Mouse (Mus musculus): ENCODE results near the gene Gm42791. TPM values are rescaled to one million over a fixed set of nuclear protein-coding genes. Genes with fewer than 3 reads are reported as not detected.
A peak's percentile ranks its signal among the peaks of the same experiment; 100 is the strongest.

The Gm42791 gene
- total and polyA plus RNA-seq, 2 experiments, result not detected

GRCm38 (mm10) chr5:148983108-148983664 lies 11.8 kb downstream of the Gm42791 start:
- Histone ChIP-seq H3K27ac (replicated peaks; ENCODE audit: insufficient read depth, low read depth, low read length) (no peak overlapping the region), H3K4me1 (ENCODE audit: control insufficient read depth, insufficient read depth, low read length) (peaks cover 5% of the 10 kb centered on the region; the same call in 1 of the 2 replicates), H3K79me2 (ENCODE audit: control insufficient read depth, insufficient read depth, low read length) (no peaks in the 10 kb centered on the region), H3K4me3 (ENCODE audit: insufficient read depth, low read depth, low read length) (no peak overlapping the region), H3K9ac (ENCODE audit: low read depth, low read length) (no peak overlapping the region), H3K36me3 (ENCODE audit: control insufficient read depth, insufficient read depth, low read length) (no peaks in the 10 kb centered on the region), H3K27me3 (ENCODE audit: control insufficient read depth, insufficient read depth, low read length) (no peaks in the 10 kb centered on the region)
- TF ChIP-seq CTCF (IDR thresholded peaks at IDR 0.05; ENCODE audit: low read depth, low read length) (0 out of 2 replicates have a peak, but pooled peaks have one; percentile 5), POLR2A (IDR thresholded peaks at IDR 0.05; ENCODE audit: extremely low read depth, insufficient read depth, low read length) (no peak)
- WGBS, result 82% methylated on average over 11 of the region's 12 CpGs
- DNase-seq (ENCODE audit: extremely low read depth, low read depth, low spot score), result no peak

GRCm38 (mm10) chr5:148982396-148982795 lies 12.6 kb downstream of the Gm42791 start:
- 32% methylated on average over 7 of the region's 7 CpGs for WGBS
- H3K27ac ChIP-seq (replicated peaks; ENCODE audit: insufficient read depth, low read depth, low read length), result no peak overlapping the region
- H3K4me1 ChIP-seq (ENCODE audit: control insufficient read depth, insufficient read depth, low read length), result peaks cover 13% of the 10 kb centered on the region
- no peak for TF ChIP-seq POLR2A (IDR thresholded peaks at IDR 0.05; ENCODE audit: extremely low read depth, insufficient read depth, low read length)
- no peak for TF ChIP-seq CTCF (IDR thresholded peaks at IDR 0.05; ENCODE audit: low read depth, low read length)
- DNase-seq (ENCODE audit: extremely low read depth, low read depth, low spot score), result peak; percentile 67
- no peaks in the 10 kb centered on the region for H3K27me3 ChIP-seq (ENCODE audit: control insufficient read depth, insufficient read depth, low read length)
- H3K4me3 ChIP-seq (ENCODE audit: insufficient read depth, low read depth, low read length), result no peak overlapping the region
- H3K36me3 ChIP-seq (ENCODE audit: control insufficient read depth, insufficient read depth, low read length), result no peaks in the 10 kb centered on the region
- H3K9ac ChIP-seq (ENCODE audit: low read depth, low read length), result no peak overlapping the region
- H3K79me2 ChIP-seq (ENCODE audit: control insufficient read depth, insufficient read depth, low read length), result no peaks in the 10 kb centered on the region

DNA sequence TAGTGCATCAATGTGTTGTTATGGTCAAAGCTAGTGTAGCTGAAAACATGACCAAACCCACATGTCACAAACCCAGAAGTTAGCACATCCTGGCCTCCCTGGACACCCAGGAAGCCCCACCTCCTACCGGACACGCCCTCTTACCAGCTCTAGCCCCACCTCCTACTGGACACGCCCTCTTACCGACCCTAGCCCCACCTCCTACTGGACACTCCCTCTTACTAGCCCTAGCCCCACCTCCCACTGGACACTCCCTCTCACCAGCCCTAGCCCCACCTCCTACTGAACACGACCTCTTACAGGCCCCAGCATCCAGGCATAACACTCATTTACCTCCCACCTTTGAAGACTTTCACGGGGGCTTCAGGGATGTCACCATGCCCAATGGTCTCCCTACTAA lies 14.3 kb downstream of the Gm42791 start:
- Histone ChIP-seq H3K36me3 (ENCODE audit: control insufficient read depth, insufficient read depth, low read length) (no peaks in the 10 kb centered on the region), H3K9ac (ENCODE audit: low read depth, low read length) (no peak overlapping the region), H3K27ac (replicated peaks; ENCODE audit: insufficient read depth, low read depth, low read length) (no peak overlapping the region), H3K27me3 (ENCODE audit: control insufficient read depth, insufficient read depth, low read length) (no peaks in the 10 kb centered on the region), H3K4me1 (ENCODE audit: control insufficient read depth, insufficient read depth, low read length) (peaks cover 13% of the 10 kb centered on the region), H3K79me2 (ENCODE audit: control insufficient read depth, insufficient read depth, low read length) (no peaks in the 10 kb centered on the region), H3K4me3 (ENCODE audit: insufficient read depth, low read depth, low read length) (no peak overlapping the region)
- peak; percentile 82 for DNase-seq (ENCODE audit: extremely low read depth, low read depth, low spot score)
- WGBS, result 54% methylated on average over 6 of the region's 6 CpGs
- TF ChIP-seq CTCF (IDR thresholded peaks at IDR 0.05; ENCODE audit: low read depth, low read length) (no peak), POLR2A (IDR thresholded peaks at IDR 0.05; ENCODE audit: extremely low read depth, insufficient read depth, low read length) (no peak)

- 25% methylated on average over 18 of the region's 18 CpGs for WGBS
- Histone ChIP-seq H3K27me3 (ENCODE audit: control insufficient read depth, insufficient read depth, low read length) (no peaks in the 10 kb centered on the region), H3K4me3 (ENCODE audit: insufficient read depth, low read depth, low read length) (no peak overlapping the region), H3K27ac (replicated peaks; ENCODE audit: insufficient read depth, low read depth, low read length) (peak overlapping the region; percentile 92), H3K4me1 (ENCODE audit: control insufficient read depth, insufficient read depth, low read length) (peaks cover 13% of the 10 kb centered on the region), H3K36me3 (ENCODE audit: control insufficient read depth, insufficient read depth, low read length) (no peaks in the 10 kb centered on the region), H3K9ac (ENCODE audit: low read depth, low read length) (peak overlapping the region; percentile 38; the same call in 1 of the 2 replicates), H3K79me2 (ENCODE audit: control insufficient read depth, insufficient read depth, low read length) (no peaks in the 10 kb centered on the region)
- TF ChIP-seq POLR2A (IDR thresholded peaks at IDR 0.05; ENCODE audit: extremely low read depth, insufficient read depth, low read length) (no peak), CTCF (IDR thresholded peaks at IDR 0.05; ENCODE audit: low read depth, low read length) (no peak)
- peak; percentile 100 for DNase-seq (ENCODE audit: extremely low read depth, low read depth, low spot score)
Measured at GRCm38 (mm10) chr5:148978458-148979165, 16.3 kb downstream of the Gm42791 start.

DNA sequence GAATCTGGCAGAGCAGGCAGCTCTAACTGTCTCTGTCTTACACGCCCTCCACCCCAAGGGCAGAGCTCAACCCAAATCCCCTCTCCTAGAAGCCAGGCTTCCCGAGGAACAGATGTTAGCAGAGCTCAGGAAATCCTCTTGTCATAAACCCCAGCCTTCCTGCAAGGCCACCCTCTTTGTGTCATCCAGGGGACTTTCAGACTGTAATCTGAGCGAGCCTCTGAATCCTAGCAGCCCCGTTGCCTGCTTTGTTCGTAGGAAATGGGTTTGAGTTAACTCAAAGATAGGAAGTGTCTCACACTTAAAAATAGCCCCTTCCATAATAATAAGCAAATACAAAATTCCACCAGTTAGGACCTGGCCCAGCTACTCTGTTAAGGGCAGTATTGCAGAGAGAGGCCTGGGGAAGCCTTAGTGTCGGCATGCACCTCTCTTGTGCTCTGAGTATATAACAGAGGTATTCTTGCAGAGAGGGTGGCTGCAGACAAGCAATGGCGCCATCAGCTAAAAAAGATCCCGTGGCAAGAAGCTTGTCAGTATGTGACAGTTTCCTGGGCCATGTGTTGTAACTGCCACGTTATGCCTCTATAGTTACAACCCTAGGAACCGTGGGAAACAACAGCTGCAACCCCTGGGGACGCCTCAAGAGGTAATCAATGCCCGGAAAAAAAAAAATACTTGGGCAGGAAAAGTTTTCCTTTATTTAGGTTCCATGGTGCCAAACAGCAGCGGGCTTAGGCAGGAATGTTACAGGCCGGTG lies 17.1 kb downstream of the Gm42791 start:
- H3K79me2 ChIP-seq (ENCODE audit: control insufficient read depth, insufficient read depth, low read length), result no peaks in the 10 kb centered on the region
- H3K27me3 ChIP-seq (ENCODE audit: control insufficient read depth, insufficient read depth, low read length), result no peaks in the 10 kb centered on the region
- TF ChIP-seq CTCF (IDR thresholded peaks at IDR 0.05; ENCODE audit: low read depth, low read length), result no peak
- TF ChIP-seq POLR2A (IDR thresholded peaks at IDR 0.05; ENCODE audit: extremely low read depth, insufficient read depth, low read length), result no peak
- H3K4me3 ChIP-seq (ENCODE audit: insufficient read depth, low read depth, low read length), result no peak overlapping the region
- WGBS, result 26% methylated on average over 14 of the region's 14 CpGs
- H3K9ac ChIP-seq (ENCODE audit: low read depth, low read length), result peak overlapping the region; percentile 38
- peak overlapping the region; percentile 92 for H3K27ac ChIP-seq (replicated peaks; ENCODE audit: insufficient read depth, low read depth, low read length)
- DNase-seq (ENCODE audit: extremely low read depth, low read depth, low spot score), result peak; percentile 21
- no peaks in the 10 kb centered on the region for H3K36me3 ChIP-seq (ENCODE audit: control insufficient read depth, insufficient read depth, low read length)
- H3K4me1 ChIP-seq (ENCODE audit: control insufficient read depth, insufficient read depth, low read length), result peaks cover 13% of the 10 kb centered on the region

Data from liver, adult 2 months (tissue).